Mouse (Mus musculus) CH12.LX (cell line): ENCODE data around the gene Htt. TPM values are rescaled to one million over a fixed set of nuclear protein-coding genes. Genes with fewer than 3 reads are reported as not detected.
A peak's percentile ranks its signal among the peaks of the same experiment; 100 is the strongest.

Source experiments
- DNase-seq: peaks from one replicate; pipeline ENCODE4 v3.0.0-alpha.2; 2013; ENCODE audit errors: extremely low read depth
- H3K27ac ChIP-seq: 2 replicates; pipeline ENCODE4 v1.5.1; 2012; ENCODE audit warnings: low read depth, mild to moderate bottlenecking, control low read depth, moderate library complexity; ENCODE audit not compliant: insufficient read depth
- H3K27me3 ChIP-seq: replicated peaks from 2 replicates; pipeline ENCODE3; 2012; ENCODE audit warnings: inconsistent platforms
- H3K36me3 ChIP-seq, 2 experiments: replicated peaks in 1 of 2; 2 replicates each; pipeline versions ENCODE3 to v1.6.1; 2012; ENCODE audit warnings: inconsistent platforms in 1 of 2, low read length in 1 of 2, mild to moderate bottlenecking in 1 of 2, mixed read lengths in 1 of 2, moderate library complexity in 1 of 2; ENCODE audit not compliant: control insufficient read depth in 1 of 2, insufficient read depth in 1 of 2
- H3K4me1 ChIP-seq, 2 experiments: 2 replicates each; pipeline ENCODE4 v1.6.1; 2012; ENCODE audit warnings: inconsistent platforms in 1 of 2, moderate library complexity in 1 of 2; ENCODE audit not compliant: insufficient read depth in 2 of 2, control insufficient read depth in 1 of 2
- H3K4me2 ChIP-seq: 2 replicates; pipeline ENCODE4 v1.6.1; 2012; ENCODE audit warnings: low read depth, mild to moderate bottlenecking, control low read depth; ENCODE audit not compliant: poor library complexity, insufficient read depth, severe bottlenecking
- H3K4me3 ChIP-seq, 3 experiments: fragments of 150-350 bp in 1 of 3; sonication (generic) in 1 of 3; replicated peaks in 1 of 3; 2 replicates each; pipeline versions ENCODE3 to v1.5.1; 2011 to 2012; ENCODE audit warnings: low read depth in 2 of 3, low read length in 2 of 3, mild to moderate bottlenecking in 2 of 3, moderate library complexity in 2 of 3, control low read depth in 1 of 3, improper control_type of control experiment in 1 of 3, inconsistent platforms in 1 of 3, mixed read lengths in 1 of 3; ENCODE audit not compliant: poor library complexity in 1 of 3
- H3K79me2 ChIP-seq: replicated peaks from 2 replicates; pipeline ENCODE4 v1.6.1; 2012; ENCODE audit warnings: mild to moderate bottlenecking, moderate library complexity; ENCODE audit not compliant: control insufficient read depth, poor library complexity, insufficient read depth, severe bottlenecking; ENCODE audit errors: extremely low read depth
- H3K9ac ChIP-seq: 2 replicates; pipeline ENCODE4 v1.6.1; 2012; ENCODE audit warnings: low read depth, mild to moderate bottlenecking, control low read depth, moderate library complexity; ENCODE audit not compliant: insufficient read depth
- H3K9me3 ChIP-seq: replicated peaks from 2 replicates; pipeline ENCODE3; 2012; ENCODE audit warnings: low read length, inconsistent platforms, mixed read lengths
- BHLHE40 ChIP-seq: IDR thresholded peaks from 2 replicates; pipeline ENCODE4 v1.6.1; 2011; ENCODE audit warnings: mild to moderate bottlenecking, low read depth, low read length, improper control_type of control experiment
- CHD1 ChIP-seq: IDR thresholded peaks from 2 replicates; pipeline ENCODE4 v1.6.1; 2012; ENCODE audit warnings: low read depth, low read length, improper control_type of control experiment, inconsistent platforms
- CHD2 ChIP-seq: IDR thresholded peaks from 2 replicates; pipeline ENCODE4 v1.6.1; 2011; ENCODE audit warnings: low read length, improper control_type of control experiment
- CTCF ChIP-seq, 2 experiments: IDR thresholded peaks in 1 of 2; conservative IDR thresholded peaks in 1 of 2; 2 replicates each; pipeline ENCODE4 v1.5.1; 2011 to 2012; ENCODE audit warnings: low read depth in 2 of 2, low read length in 2 of 2, improper control_type of control experiment in 1 of 2, inconsistent platforms in 1 of 2, mild to moderate bottlenecking in 1 of 2, moderate library complexity in 1 of 2
- ELF1 ChIP-seq: IDR thresholded peaks from 2 replicates; pipeline ENCODE4 v1.6.1; 2014; ENCODE audit warnings: low read depth, mild to moderate bottlenecking, inconsistent platforms, low read length, improper control_type of control experiment
- EP300 ChIP-seq: IDR thresholded peaks from 2 replicates; pipeline ENCODE4 v1.6.1; 2011; ENCODE audit warnings: low read length, improper control_type of control experiment
- HCFC1 ChIP-seq: IDR thresholded peaks from 2 replicates; pipeline ENCODE4 v1.6.1; 2012; ENCODE audit warnings: low read depth, mild to moderate bottlenecking, inconsistent platforms, low read length, improper control_type of control experiment
- IRF4 ChIP-seq: IDR thresholded peaks from 2 replicates; pipeline ENCODE4 v1.6.1; 2014; ENCODE audit warnings: low read depth, mild to moderate bottlenecking, inconsistent platforms, low read length, improper control_type of control experiment
- MAX ChIP-seq: IDR thresholded peaks from 2 replicates; pipeline ENCODE4 v1.6.1; 2011; ENCODE audit warnings: low read length, improper control_type of control experiment
- MAZ ChIP-seq: IDR thresholded peaks from 2 replicates; pipeline ENCODE4 v1.6.1; 2012; ENCODE audit warnings: low read depth, mild to moderate bottlenecking, inconsistent platforms, low read length, improper control_type of control experiment, moderate library complexity
- MEF2A ChIP-seq: IDR thresholded peaks from 2 replicates; pipeline ENCODE4 v1.6.1; 2014; ENCODE audit warnings: low read depth, mild to moderate bottlenecking, inconsistent platforms, low read length, improper control_type of control experiment, borderline replicate concordance
- MXI1 ChIP-seq: IDR thresholded peaks from 2 replicates; pipeline ENCODE4 v1.6.1; 2011; ENCODE audit warnings: mild to moderate bottlenecking, low read depth, low read length, improper control_type of control experiment
- MYC ChIP-seq: IDR thresholded peaks from 2 replicates; pipeline ENCODE4 v1.6.1; 2011; ENCODE audit warnings: low read depth, mild to moderate bottlenecking, improper control_type of control experiment, low read length
- POLR2A ChIP-seq: IDR thresholded peaks from 2 replicates; pipeline ENCODE4 v1.6.1; 2011; ENCODE audit warnings: low read depth, mild to moderate bottlenecking, improper control_type of control experiment, low read length
- POLR2AphosphoS2 ChIP-seq: IDR thresholded peaks from 2 replicates; pipeline ENCODE4 v1.6.1; 2011; ENCODE audit warnings: low read depth, low read length, improper control_type of control experiment
- RCOR1 ChIP-seq: conservative IDR thresholded peaks from 2 replicates; pipeline ENCODE4 v1.6.1; 2012; ENCODE audit warnings: low read depth, mild to moderate bottlenecking, inconsistent platforms, low read length, improper control_type of control experiment
- SIN3A ChIP-seq: IDR thresholded peaks from 2 replicates; pipeline ENCODE4 v1.6.1; 2012; ENCODE audit warnings: low read length, improper control_type of control experiment, inconsistent platforms
- SMC3 ChIP-seq: IDR thresholded peaks from 2 replicates; pipeline ENCODE4 v1.6.1; 2011; ENCODE audit warnings: low read depth, low read length, improper control_type of control experiment
- TCF12 ChIP-seq: IDR thresholded peaks from 2 replicates; pipeline ENCODE4 v1.6.1; 2014; ENCODE audit warnings: low read depth, mild to moderate bottlenecking, inconsistent platforms, low read length, improper control_type of control experiment
- USF2 ChIP-seq: conservative IDR thresholded peaks from 2 replicates; pipeline ENCODE4 v1.6.1; 2011; ENCODE audit warnings: low read depth, low read length, improper control_type of control experiment
- ZKSCAN1 ChIP-seq: IDR thresholded peaks from 2 replicates; pipeline ENCODE4 v1.6.1; 2012; ENCODE audit warnings: low read depth, inconsistent platforms, low read length, improper control_type of control experiment, borderline replicate concordance
- ZMIZ1 ChIP-seq: IDR thresholded peaks from 2 replicates; pipeline ENCODE4 v1.6.1; 2012; ENCODE audit warnings: low read depth, mild to moderate bottlenecking, inconsistent platforms, low read length, improper control_type of control experiment
- dilution Hi-C: fragments of 300-500 bp; cut with MboI; formaldehyde crosslinking; loops from 2 replicates; pipeline ENCODE4 v1.14.3; 2020; ENCODE audit warnings: low sequenced_read_pairs; ENCODE audit not compliant: extremely low pct_unique_long_range_greater_than_20kb, extremely low pct_ligation_motif_present
- in situ Hi-C: fragments of 300-500 bp; cut with MboI; formaldehyde crosslinking; loops from 3 replicates; pipeline ENCODE4 v1.14.3; 2019; ENCODE audit warnings: low sequenced_read_pairs, low pct_ligation_motif_present, low pct_unique_long_range_greater_than_20kb, mixed read lengths
- polyA plus RNA-seq: library from polyadenylated mRNA; unstranded; fragments of >175 nt; gene quantifications from 2 replicates; pipeline ENCODE4 v1.2.1, GENCODE M21; 2012; ENCODE audit warnings: low read depth; ENCODE audit not compliant: insufficient read length
- total RNA-seq, 2 experiments: library from RNA; depleted of rRNA; stranded (reverse); fragments of 300-350 nt in 1 of 2; fragments of >200 nt in 1 of 2; gene quantifications; 2 replicates each; pipeline ENCODE4 v1.2.3; 2012 to 2014

Gene Htt
- total and polyA plus RNA-seq, 3 experiments: 10.2 to 18.1 (median 18.1) TPM

- Histone ChIP-seq H3K9me3 (no peaks in the 10 kb centered on the region), H3K9ac (no peak overlapping the region), H3K4me1 (peaks cover 0 to 8% of the 10 kb centered on the region in 2 experiments; a peak in 2 of 4 replicates), H3K27me3 (no peaks in the 10 kb centered on the region), H3K27ac (no peak overlapping the region), H3K36me3 (peaks cover 41 to 80% of the 10 kb centered on the region in 2 experiments), H3K4me3 (no peak overlapping the region), H3K4me2 (no peak overlapping the region), H3K79me2 (no peaks in the 10 kb centered on the region)
- no peak for DNase-seq
- dilution Hi-C loops (no loop called here), in situ Hi-C loops (no loop called here)
- TF ChIP-seq ZKSCAN1 (no peak), CHD1 (no peak), MAX (no peak), HCFC1 (no peak)
- TF ChIP-seq, all 38 proteins: peak for 0
These were observed 38.9 kb downstream of the Htt start for GRCm38 (mm10) chr5:34800292-34800953.

GRCm38 (mm10) chr5:34806038-34806437, 44.5 kb downstream of the Htt start:
- Histone ChIP-seq H3K27me3 (no peaks in the 10 kb centered on the region), H3K9ac (no peak overlapping the region)
- TF ChIP-seq SMC3: peak; percentile 13; the same call in 1 of the 2 replicates
- TF ChIP-seq CHD2: no peak
- TF ChIP-seq CTCF (conservative IDR thresholded peaks at IDR 0.05 in 1 of 2, IDR thresholded peaks at IDR 0.05 in 1 of 2; ENCODE audit: low read depth in 2 of 2, low read length in 2 of 2): peak in 1 of 2 experiments; percentile 46; a peak in 2 of 4 replicates
- TF ChIP-seq, all 38 proteins: peak for 2
- no peaks in the 10 kb centered on the region for H3K79me2 ChIP-seq
- H3K36me3 ChIP-seq: peaks cover 33 to 70% of the 10 kb centered on the region in 2 experiments
- no peaks in the 10 kb centered on the region for H3K9me3 ChIP-seq
- H3K4me1 ChIP-seq: no peaks in the 10 kb centered on the region
- no peak overlapping the region for H3K4me3 ChIP-seq
- no peak for DNase-seq
- dilution Hi-C loops (no loop called here), in situ Hi-C loops (no loop called here)
- H3K4me2 ChIP-seq: no peak overlapping the region
- H3K27ac ChIP-seq: no peak overlapping the region

- Histone ChIP-seq H3K79me2 (no peaks in the 10 kb centered on the region), H3K36me3 (peaks cover 21 to 53% of the 10 kb centered on the region in 2 experiments), H3K9ac (no peak overlapping the region), H3K4me1 (peaks cover 10 to 77% of the 10 kb centered on the region in 2 experiments; a peak in 3 of 4 replicates), H3K4me2 (peak overlapping the region; percentile 2; the same call in 1 of the 2 replicates), H3K27ac (peak overlapping the region; percentile 51), H3K27me3 (no peaks in the 10 kb centered on the region), H3K4me3 (no peak overlapping the region), H3K9me3 (no peaks in the 10 kb centered on the region)
- DNase-seq: peak; percentile 84
- dilution Hi-C loops (no loop called here), in situ Hi-C loops (no loop called here)
- no peak for TF ChIP-seq SMC3
- TF ChIP-seq POLR2AphosphoS2: no peak
- TF ChIP-seq ELF1: peak; percentile 56
- TF ChIP-seq MXI1: peak; percentile 69; the same call in 1 of the 2 replicates
- TF ChIP-seq RCOR1: no peak
- TF ChIP-seq EP300: peak; percentile 22; the same call in 1 of the 2 replicates
- TF ChIP-seq SIN3A: peak; percentile 66; the same call in 1 of the 2 replicates
- TF ChIP-seq USF2: no peak
- TF ChIP-seq MAZ: peak; percentile 49; the same call in 1 of the 2 replicates
- TF ChIP-seq POLR2A: no peak
- peak; percentile 28; the same call in 1 of the 2 replicates for TF ChIP-seq BHLHE40
- peak; percentile 44; the same call in 1 of the 2 replicates for TF ChIP-seq TCF12
- TF ChIP-seq IRF4: peak; percentile 25; the same call in 1 of the 2 replicates
- TF ChIP-seq ZMIZ1: no peak
- no peak for TF ChIP-seq CTCF (conservative IDR thresholded peaks at IDR 0.05 in 1 of 2, IDR thresholded peaks at IDR 0.05 in 1 of 2; ENCODE audit: low read depth in 2 of 2, low read length in 2 of 2)
- TF ChIP-seq MAX: peak; percentile 30; the same call in 1 of the 2 replicates
- peak; percentile 75 for TF ChIP-seq MEF2A
- 0 out of 2 replicates have a peak, but pooled peaks have one; percentile 7 for TF ChIP-seq MYC
These were observed 61.0 kb downstream of the Htt start for GRCm38 (mm10) chr5:34822431-34823149.
